Mouse (Mus musculus) inflammation-experienced regulatory T-cells, adult 6 months (primary cell): ENCODE data around the gene Zfp106. TPM values are rescaled to one million over a fixed set of nuclear protein-coding genes. Genes with fewer than 3 reads are reported as not detected.

Experiments
- ATAC-seq: one replicate; pipeline ENCODE4 v1.8.0; 2017
- polyA plus RNA-seq, 3 experiments: library from polyadenylated mRNA; unstranded; fragments of 100-300 nt; shearing (Covaris generic); gene quantifications; one replicate each; pipeline ENCODE4 v1.2.1; 2017

The Zfp106 gene
- polyA plus RNA-seq, 3 experiments from 2014 or later: 23.8 to 29.5 (median 28.5) TPM

GRCm38 (mm10) chr2:120469715-120470114, 93.9 kb downstream of the Zfp106 start:
- no peak for ATAC-seq

- no peak for ATAC-seq
Measured at GRCm38 (mm10) chr2:120469220-120469619, 94.4 kb downstream of the Zfp106 start.

GRCm38 (mm10) chr2:120468011-120468410, 95.6 kb downstream of the Zfp106 start:
- no peak for ATAC-seq

GRCm38 (mm10) chr2:120465397-120465785, 98.3 kb downstream of the Zfp106 start:
- ATAC-seq: no peak

GRCm38 (mm10) chr2:120464732-120465396, 98.8 kb downstream of the Zfp106 start:
- no peak for ATAC-seq

GRCm38 (mm10) chr2:120464091-120464490, 99.6 kb downstream of the Zfp106 start:
- ATAC-seq: no peak

GRCm38 (mm10) chr2:120463328-120463727, 100.3 kb downstream of the Zfp106 start:
- no peak for ATAC-seq

- no peak for ATAC-seq
Measured at GRCm38 (mm10) chr2:120460216-120460615, 103.4 kb downstream of the Zfp106 start.

Other genes with a start within 250 kb of the Zfp106 start
- gene Pla2g4f, start 249.7 kb downstream of the Zfp106 start, polyA plus RNA-seq: 1 to 10 TPM in 2 of 3 experiments, under 1 TPM in 1; 0.80 to 2.8 (median 1.7) TPM
- 10 to 100 TPM; 20.1 to 28.3 (median 26.7) TPM for gene Vps39, start 210.7 kb downstream of the Zfp106 start, polyA plus RNA-seq
- gene Ganc, start 159.9 kb downstream of the Zfp106 start, polyA plus RNA-seq: 10 to 100 TPM; 10.9 to 32.3 (median 29.3) TPM
- gene Tmem87a, start 159.7 kb downstream of the Zfp106 start, polyA plus RNA-seq: 10 to 100 TPM; 18.9 to 28.3 (median 24.6) TPM
- 10 to 100 TPM in 2 of 3 experiments, 1 to 10 TPM in 1; 2.8 to 42.7 (median 37.9) TPM for gene Capn3, start 107.8 kb downstream of the Zfp106 start, polyA plus RNA-seq
- 10 to 100 TPM; 54.6 to 67.1 (median 58.2) TPM for gene Snap23, start 3.8 kb upstream of the Zfp106 start, polyA plus RNA-seq
- 10 to 100 TPM; 15.6 to 19.5 (median 18.0) TPM for gene Haus2, start 45.5 kb upstream of the Zfp106 start, polyA plus RNA-seq
- 10 to 100 TPM; 30.6 to 33.5 (median 33.4) TPM for gene Lrrc57, start 45.7 kb upstream of the Zfp106 start, polyA plus RNA-seq
- 1 to 10 TPM in 1 of 3 experiments, under 1 TPM in 2; 0.44 to 1.2 (median 0.78) TPM for gene Stard9, start 65.3 kb upstream of the Zfp106 start, polyA plus RNA-seq